Mouse (Mus musculus): ENCODE results near the gene Pyroxd2.

GRCm38 (mm10) chr19:42698576-42698975 lies 54.0 kb downstream of the Pyroxd2 start:
- TF ChIP-seq EP300 (IDR thresholded peaks at IDR 0.05) (no peak), CTCF (IDR thresholded peaks at IDR 0.05) (no peak)

Measured in lung, postnatal 0 days (tissue).